ENCODE assay signal across 13 mouse cellular contexts in genomic region chr3:67447143-67447542, GRCm38 (mm10). TPM values are rescaled to one million over a fixed set of nuclear protein-coding genes. Genes with fewer than 3 reads are reported as not detected.
DNase-seq lines count a peak whose midpoint lies in the region; ATAC-seq and TF ChIP-seq lines count a peak whose summit lies in the region.
"Had no signal": no experiment of that assay in that cellular context is flagged by ENCODE, and none has a peak within 500 bp of the region (broad histone marks: within the 10 kb centered on the region; RNA-seq: fewer than 3 reads in every experiment).

No protein-coding gene starts in this region.

- H3K36me3 ChIP-seq in heart, embryonic 10.5 days, result peaks cover 86% of the 10 kb centered on the region
- peaks cover 9% of the 10 kb centered on the region for H3K36me3 ChIP-seq in liver, embryonic 14.5 days (replicated peaks; ENCODE audit: control insufficient read depth, insufficient read depth, low read depth)
- peaks cover 77% of the 10 kb centered on the region for H3K36me3 ChIP-seq in E14TG2a.4 (ENCODE audit: insufficient read depth, low read length)
- H3K36me3 ChIP-seq in forebrain, embryonic 11.5 days (ENCODE audit: control insufficient read depth, insufficient read depth, low read length), result peaks cover 4% of the 10 kb centered on the region; the same call in 1 of the 2 replicates

- no peak overlapping the region for H3K9ac ChIP-seq in liver, embryonic 14.5 days (replicated peaks)
- no peak overlapping the region for H3K9ac ChIP-seq in forebrain, embryonic 11.5 days (ENCODE audit: low read length)
- H3K9ac ChIP-seq: lung, embryonic 15.5 days had no signal

- peak; percentile 39 for TF ChIP-seq CTCF in liver, embryonic 14.5 days (IDR thresholded peaks at IDR 0.05; ENCODE audit: low read depth)
- TF ChIP-seq CTCF in E14TG2a.4 (conservative IDR thresholded peaks at IDR 0.05; ENCODE audit: low read length), result peak; percentile 53

- no peaks in the 10 kb centered on the region for H3K9me3 ChIP-seq in heart, embryonic 10.5 days
- H3K9me3 ChIP-seq in liver, embryonic 14.5 days (ENCODE audit: control insufficient read depth, low read length), result no peaks in the 10 kb centered on the region
- H3K9me3 ChIP-seq in E14TG2a.4 (ENCODE audit: low read length), result peaks cover 15% of the 10 kb centered on the region
- H3K9me3 ChIP-seq in forebrain, embryonic 11.5 days (ENCODE audit: control insufficient read depth, low read length), result no peaks in the 10 kb centered on the region
- H3K9me3 ChIP-seq: lung, embryonic 15.5 days had no signal

- peak; percentile 46 for DNase-seq in heart, adult 11 months
- DNase-seq in heart, embryonic 10.5 days (ENCODE audit: low spot score), result no peak
- no peak for DNase-seq in liver, embryonic 14.5 days (ENCODE audit: low read depth in 3 of 3, low spot score in 3 of 3)
- DNase-seq in liver, result no peak
- DNase-seq in embryo, embryonic 9.5 days (ENCODE audit: extremely low spot score), result no peak
- DNase-seq in forebrain, embryonic 11.5 days (ENCODE audit: low spot score), result no peak
- DNase-seq: adrenal gland, postnatal 14 days; cerebellum, postnatal 36 days; heart, postnatal 36 days; midbrain, embryonic 14.5 days had no signal

- H3K4me2 ChIP-seq in liver, embryonic 14.5 days (ENCODE audit: low read depth), result no peak overlapping the region
- H3K4me2 ChIP-seq in forebrain, embryonic 11.5 days (ENCODE audit: low read depth, low read length, severe bottlenecking), result no peak overlapping the region
- H3K4me2 ChIP-seq: lung, embryonic 15.5 days had no signal

- H3K27me3 ChIP-seq in heart, embryonic 10.5 days (ENCODE audit: insufficient read depth, poor library complexity, severe bottlenecking), result no peaks in the 10 kb centered on the region
- H3K27me3 ChIP-seq in liver, embryonic 14.5 days (ENCODE audit: control insufficient read depth, insufficient read depth, low read length), result no peaks in the 10 kb centered on the region
- H3K27me3 ChIP-seq in E14TG2a.4 (ENCODE audit: insufficient read depth, low read length), result no peaks in the 10 kb centered on the region
- H3K27me3 ChIP-seq in forebrain, embryonic 11.5 days (ENCODE audit: control insufficient read depth, insufficient read depth, low read length), result no peaks in the 10 kb centered on the region
- H3K27me3 ChIP-seq: lung, embryonic 15.5 days had no signal

- 92% methylated on average over 2 of the region's 2 CpGs for WGBS in heart, embryonic 10.5 days
- WGBS in liver, embryonic 14.5 days (ENCODE audit: insufficient replicate concordance), result 84% methylated on average over 2 of the region's 2 CpGs
- WGBS in forebrain, embryonic 11.5 days, result 92% methylated on average over 2 of the region's 2 CpGs

- no peak overlapping the region for H3K4me3 ChIP-seq in heart, embryonic 10.5 days
- no peak overlapping the region for H3K4me3 ChIP-seq in liver, embryonic 14.5 days (ENCODE audit: insufficient read depth in 1 of 2, low read depth in 2 of 2, low read length in 2 of 2)
- H3K4me3 ChIP-seq in E14TG2a.4 (replicated peaks; ENCODE audit: low read length), result no peak overlapping the region
- H3K4me3 ChIP-seq in forebrain, embryonic 11.5 days (ENCODE audit: low read depth, low read length), result no peak overlapping the region
- H3K4me3 ChIP-seq: lung, embryonic 15.5 days had no signal

- no peak for ATAC-seq in liver, embryonic 14.5 days (ENCODE audit: insufficient read depth)
- peak; percentile 56 for ATAC-seq in granulocyte monocyte progenitor cell, adult 5-6 weeks (replicated peaks; ENCODE audit: poor library complexity, severe bottlenecking)
- no peak for ATAC-seq in forebrain, embryonic 11.5 days (replicated peaks; ENCODE audit: low FRiP score)

- TF ChIP-seq EP300 in liver, embryonic 14.5 days (IDR thresholded peaks at IDR 0.05; ENCODE audit: low read depth), result no peak

- no peaks in the 10 kb centered on the region for H3K4me1 ChIP-seq in heart, embryonic 10.5 days
- no peaks in the 10 kb centered on the region for H3K4me1 ChIP-seq in liver, embryonic 14.5 days (replicated peaks; ENCODE audit: control insufficient read depth in 2 of 2, insufficient read depth in 2 of 2, low read length in 1 of 2)
- peaks cover 28% of the 10 kb centered on the region for H3K4me1 ChIP-seq in E14TG2a.4 (replicated peaks; ENCODE audit: low read depth, low read length)
- no peaks in the 10 kb centered on the region for H3K4me1 ChIP-seq in forebrain, embryonic 11.5 days (replicated peaks; ENCODE audit: control insufficient read depth, insufficient read depth, low read length)
- H3K4me1 ChIP-seq: lung, embryonic 15.5 days had no signal

- no peak overlapping the region for H3K27ac ChIP-seq in heart, embryonic 10.5 days
- H3K27ac ChIP-seq in liver, embryonic 14.5 days, result no peak overlapping the region
- no peak overlapping the region for H3K27ac ChIP-seq in forebrain, embryonic 11.5 days (ENCODE audit: low read depth, low read length)
- H3K27ac ChIP-seq: lung, embryonic 15.5 days had no signal

RNA-seq across cellular contexts. Expression of gene Lxn, which starts 16.6 kb away (rescaled TPM):
- polyA plus RNA-seq in heart, embryonic 10.5 days (2016; fragmentation: Nextera tagmentation; extraction: Ambion mirVana), result 50.5 and 62.0 TPM in 2 replicates
- 2.4 and 4.1 TPM in 2 replicates for polyA plus RNA-seq in liver, embryonic 14.5 days (2012; rRNA removed)
- polyA plus RNA-seq in liver, embryonic 14.5 days (2014; fragmentation: Nextera tagmentation; extraction: Ambion mirVana), result 9.9 and 10.2 TPM in 2 replicates
- total RNA-seq in granulocyte monocyte progenitor cell, adult 5-6 weeks (2014; fragmentation: Nextera tagmentation), result 37.1 and 43.1 TPM in 2 replicates
- 15.1 and 22.8 TPM in 2 replicates for total RNA-seq in granulocyte monocyte progenitor cell, adult 5-6 weeks (2017)
- 48.9 and 51.6 TPM in 2 replicates for polyA plus RNA-seq in forebrain, embryonic 11.5 days (2014; fragmentation: Nextera tagmentation; extraction: Ambion mirVana)

RNA-seq across cellular contexts. Expression of gene Gfm1, which starts 17.2 kb away (rescaled TPM):
- 86.5 and 121 TPM in 2 replicates for polyA plus RNA-seq in heart, embryonic 10.5 days (2016; fragmentation: Nextera tagmentation; extraction: Ambion mirVana)
- 8.5 and 17.0 TPM in 2 replicates for polyA plus RNA-seq in liver, embryonic 14.5 days (2012; rRNA removed)
- polyA plus RNA-seq in liver, embryonic 14.5 days (2014; fragmentation: Nextera tagmentation; extraction: Ambion mirVana), result 32.6 and 37.8 TPM in 2 replicates
- total RNA-seq in granulocyte monocyte progenitor cell, adult 5-6 weeks (2014; fragmentation: Nextera tagmentation), result 34.3 and 44.6 TPM in 2 replicates
- 59.4 and 108 TPM in 2 replicates for total RNA-seq in granulocyte monocyte progenitor cell, adult 5-6 weeks (2017)
- polyA plus RNA-seq in forebrain, embryonic 11.5 days (2014; fragmentation: Nextera tagmentation; extraction: Ambion mirVana), result 49.9 and 52.7 TPM in 2 replicates
